Mouse (Mus musculus): ENCODE measurements around the gene Pax4. TPM values are rescaled to one million over a fixed set of nuclear protein-coding genes. Genes with fewer than 3 reads are reported as not detected.

The Pax4 gene
- polyA plus RNA-seq, 1 experiment from 2014 or later: not detected

- no peaks in the 10 kb centered on the region for H3K4me1 ChIP-seq (replicated peaks; ENCODE audit: control insufficient read depth, insufficient read depth, low read length)
- H3K27me3 ChIP-seq (ENCODE audit: control insufficient read depth, insufficient read depth, low read length): no peaks in the 10 kb centered on the region
- H3K36me3 ChIP-seq (ENCODE audit: control insufficient read depth, insufficient read depth, low read length): no peaks in the 10 kb centered on the region
- no peak overlapping the region for H3K4me2 ChIP-seq (ENCODE audit: low read depth, low read length, severe bottlenecking)
- H3K27ac ChIP-seq (ENCODE audit: low read depth, low read length): no peak overlapping the region
- DNase-seq (ENCODE audit: low spot score): peak; percentile 79
- WGBS: 8% methylated on average over 5 of the region's 5 CpGs
- no peak for ATAC-seq (replicated peaks; ENCODE audit: low FRiP score)
- H3K9ac ChIP-seq (ENCODE audit: low read length): no peak overlapping the region
- no peaks in the 10 kb centered on the region for H3K9me3 ChIP-seq (ENCODE audit: control insufficient read depth, low read length)
- H3K4me3 ChIP-seq (ENCODE audit: low read depth, low read length): no peak overlapping the region
Observed at GRCm38 (mm10) chr6:28460534-28460933, 11.4 kb upstream of the Pax4 start.

GRCm38 (mm10) chr6:28459221-28459668, 10.1 kb upstream of the Pax4 start:
- no peaks in the 10 kb centered on the region for H3K36me3 ChIP-seq (ENCODE audit: control insufficient read depth, insufficient read depth, low read length)
- DNase-seq (ENCODE audit: low spot score): no peak

GRCm38 (mm10) chr6:28450977-28451376, 1.8 kb upstream of the Pax4 start:
- H3K4me2 ChIP-seq (ENCODE audit: low read depth, low read length, severe bottlenecking): no peak overlapping the region
- WGBS: 7% methylated on average over 12 of the region's 12 CpGs
- ATAC-seq (replicated peaks; ENCODE audit: low FRiP score): no peak

More at GRCm38 (mm10) chr6:28459221-28459668, 10.1 kb upstream of the Pax4 start:
- no peak overlapping the region for H3K9ac ChIP-seq (ENCODE audit: low read length)
- no peak overlapping the region for H3K4me2 ChIP-seq (ENCODE audit: low read depth, low read length, severe bottlenecking)
- H3K27me3 ChIP-seq (ENCODE audit: control insufficient read depth, insufficient read depth, low read length): no peaks in the 10 kb centered on the region
- H3K4me3 ChIP-seq (ENCODE audit: low read depth, low read length): no peak overlapping the region
- H3K27ac ChIP-seq (ENCODE audit: low read depth, low read length): no peak overlapping the region
- H3K4me1 ChIP-seq (replicated peaks; ENCODE audit: control insufficient read depth, insufficient read depth, low read length): no peaks in the 10 kb centered on the region
- H3K9me3 ChIP-seq (ENCODE audit: control insufficient read depth, low read length): no peaks in the 10 kb centered on the region
- no peak for ATAC-seq (replicated peaks; ENCODE audit: low FRiP score)

GRCm38 (mm10) chr6:28450481-28450880, 1.3 kb upstream of the Pax4 start:
- Histone ChIP-seq H3K27me3 (ENCODE audit: control insufficient read depth, insufficient read depth, low read length) (peaks cover 24% of the 10 kb centered on the region), H3K4me2 (ENCODE audit: low read depth, low read length, severe bottlenecking) (no peak overlapping the region), H3K9me3 (ENCODE audit: control insufficient read depth, low read length) (no peaks in the 10 kb centered on the region), H3K4me3 (ENCODE audit: low read depth, low read length) (no peak overlapping the region), H3K9ac (ENCODE audit: low read length) (no peak overlapping the region), H3K36me3 (ENCODE audit: control insufficient read depth, insufficient read depth, low read length) (no peaks in the 10 kb centered on the region), H3K4me1 (replicated peaks; ENCODE audit: control insufficient read depth, insufficient read depth, low read length) (no peaks in the 10 kb centered on the region), H3K27ac (ENCODE audit: low read depth, low read length) (no peak overlapping the region)
- no peak for ATAC-seq (replicated peaks; ENCODE audit: low FRiP score)
- DNase-seq (ENCODE audit: low spot score): no peak
- 13% methylated on average over 5 of the region's 5 CpGs for WGBS

More at GRCm38 (mm10) chr6:28450977-28451376, 1.8 kb upstream of the Pax4 start:
- H3K27me3 ChIP-seq (ENCODE audit: control insufficient read depth, insufficient read depth, low read length): peaks cover 24% of the 10 kb centered on the region
- H3K9me3 ChIP-seq (ENCODE audit: control insufficient read depth, low read length): no peaks in the 10 kb centered on the region
- H3K4me3 ChIP-seq (ENCODE audit: low read depth, low read length): no peak overlapping the region
- no peak overlapping the region for H3K27ac ChIP-seq (ENCODE audit: low read depth, low read length)
- DNase-seq (ENCODE audit: low spot score): no peak
- no peak overlapping the region for H3K9ac ChIP-seq (ENCODE audit: low read length)
- no peaks in the 10 kb centered on the region for H3K36me3 ChIP-seq (ENCODE audit: control insufficient read depth, insufficient read depth, low read length)
- no peaks in the 10 kb centered on the region for H3K4me1 ChIP-seq (replicated peaks; ENCODE audit: control insufficient read depth, insufficient read depth, low read length)

GRCm38 (mm10) chr6:28447937-28448336, 1.2 kb downstream of the Pax4 start:
- no peak overlapping the region for H3K27ac ChIP-seq (ENCODE audit: low read depth, low read length)
- no peak for DNase-seq (ENCODE audit: low spot score)
- H3K27me3 ChIP-seq (ENCODE audit: control insufficient read depth, insufficient read depth, low read length): peaks cover 24% of the 10 kb centered on the region
- no peak overlapping the region for H3K9ac ChIP-seq (ENCODE audit: low read length)
- H3K9me3 ChIP-seq (ENCODE audit: control insufficient read depth, low read length): no peaks in the 10 kb centered on the region
- no peak overlapping the region for H3K4me3 ChIP-seq (ENCODE audit: low read depth, low read length)
- H3K4me2 ChIP-seq (ENCODE audit: low read depth, low read length, severe bottlenecking): no peak overlapping the region
- H3K4me1 ChIP-seq (replicated peaks; ENCODE audit: control insufficient read depth, insufficient read depth, low read length): no peaks in the 10 kb centered on the region
- H3K36me3 ChIP-seq (ENCODE audit: control insufficient read depth, insufficient read depth, low read length): no peaks in the 10 kb centered on the region
- 81% methylated on average over 7 of the region's 7 CpGs for WGBS
- no peak for ATAC-seq (replicated peaks; ENCODE audit: low FRiP score)

- H3K4me3 ChIP-seq (ENCODE audit: low read depth, low read length): no peak overlapping the region
- no peaks in the 10 kb centered on the region for H3K27me3 ChIP-seq (ENCODE audit: control insufficient read depth, insufficient read depth, low read length)
- no peaks in the 10 kb centered on the region for H3K9me3 ChIP-seq (ENCODE audit: control insufficient read depth, low read length)
- H3K27ac ChIP-seq (ENCODE audit: low read depth, low read length): no peak overlapping the region
- no peak for DNase-seq (ENCODE audit: low spot score)
- H3K9ac ChIP-seq (ENCODE audit: low read length): no peak overlapping the region
- no peaks in the 10 kb centered on the region for H3K4me1 ChIP-seq (replicated peaks; ENCODE audit: control insufficient read depth, insufficient read depth, low read length)
- H3K36me3 ChIP-seq (ENCODE audit: control insufficient read depth, insufficient read depth, low read length): no peaks in the 10 kb centered on the region
- WGBS: 78% methylated on average over 6 of the region's 6 CpGs
- no peak for ATAC-seq (replicated peaks; ENCODE audit: low FRiP score)
- no peak overlapping the region for H3K4me2 ChIP-seq (ENCODE audit: low read depth, low read length, severe bottlenecking)
Observed at GRCm38 (mm10) chr6:28431538-28431855, 17.7 kb downstream of the Pax4 start.

- no peak for DNase-seq (ENCODE audit: low spot score)
- Histone ChIP-seq H3K4me3 (ENCODE audit: low read depth, low read length) (no peak overlapping the region), H3K36me3 (ENCODE audit: control insufficient read depth, insufficient read depth, low read length) (peaks cover 3% of the 10 kb centered on the region), H3K4me1 (replicated peaks; ENCODE audit: control insufficient read depth, insufficient read depth, low read length) (no peaks in the 10 kb centered on the region), H3K9me3 (ENCODE audit: control insufficient read depth, low read length) (no peaks in the 10 kb centered on the region), H3K27ac (ENCODE audit: low read depth, low read length) (no peak overlapping the region), H3K9ac (ENCODE audit: low read length) (no peak overlapping the region), H3K27me3 (ENCODE audit: control insufficient read depth, insufficient read depth, low read length) (no peaks in the 10 kb centered on the region), H3K4me2 (ENCODE audit: low read depth, low read length, severe bottlenecking) (no peak overlapping the region)
- ATAC-seq (replicated peaks; ENCODE audit: low FRiP score): no peak
- WGBS: 85% methylated on average over 10 of the region's 10 CpGs
Observed at GRCm38 (mm10) chr6:28430795-28431537, 18.2 kb downstream of the Pax4 start.

GRCm38 (mm10) chr6:28429870-28430269, 19.3 kb downstream of the Pax4 start:
- Histone ChIP-seq H3K4me3 (ENCODE audit: low read depth, low read length) (no peak overlapping the region), H3K9ac (ENCODE audit: low read length) (no peak overlapping the region), H3K4me1 (replicated peaks; ENCODE audit: control insufficient read depth, insufficient read depth, low read length) (no peaks in the 10 kb centered on the region), H3K27me3 (ENCODE audit: control insufficient read depth, insufficient read depth, low read length) (no peaks in the 10 kb centered on the region), H3K4me2 (ENCODE audit: low read depth, low read length, severe bottlenecking) (no peak overlapping the region), H3K9me3 (ENCODE audit: control insufficient read depth, low read length) (no peaks in the 10 kb centered on the region), H3K36me3 (ENCODE audit: control insufficient read depth, insufficient read depth, low read length) (peaks cover 3% of the 10 kb centered on the region), H3K27ac (ENCODE audit: low read depth, low read length) (no peak overlapping the region)
- 90% methylated on average over 11 of the region's 11 CpGs for WGBS
- DNase-seq (ENCODE audit: low spot score): no peak
- ATAC-seq (replicated peaks; ENCODE audit: low FRiP score): no peak

- no peak within 1 kb of the TSS for H3K9ac ChIP-seq (ENCODE audit: low read length)
- peaks cover 3% of the 10 kb centered on the region for H3K36me3 ChIP-seq (ENCODE audit: control insufficient read depth, insufficient read depth, low read length)
- ATAC-seq (replicated peaks; ENCODE audit: low FRiP score) (no peak), DNase-seq (ENCODE audit: low spot score) (no peak)
- 0 out of 2 replicates have a peak, but pooled peaks cover 3% of the 10 kb centered on the region for H3K4me1 ChIP-seq (replicated peaks; ENCODE audit: control insufficient read depth, insufficient read depth, low read length)
- no peaks in the 10 kb centered on the region for H3K9me3 ChIP-seq (ENCODE audit: control insufficient read depth, low read length)
- no peak within 1 kb of the TSS for H3K27ac ChIP-seq (ENCODE audit: low read depth, low read length)
- 91% methylated on average over 3 of the region's 3 CpGs for WGBS
- H3K4me2 ChIP-seq (ENCODE audit: low read depth, low read length, severe bottlenecking): no peak within 1 kb of the TSS
- no peak within 1 kb of the TSS for H3K4me3 ChIP-seq (ENCODE audit: low read depth, low read length)
- no peaks in the 10 kb centered on the region for H3K27me3 ChIP-seq (ENCODE audit: control insufficient read depth, insufficient read depth, low read length)
Observed at GRCm38 (mm10) chr6:28428290-28428689, 20.9 kb downstream of the Pax4 start, which contains the start of gene Gcc1. Gcc1 (minus strand) TSS chr6:28428390.

Data from forebrain, embryonic 11.5 days (tissue).